Mouse (Mus musculus) cortical plate, adult 2 months (tissue): ENCODE results near the gene Ky. TPM values are rescaled to one million over a fixed set of nuclear protein-coding genes. Genes with fewer than 3 reads are reported as not detected.

Experiments
- H3K27ac ChIP-seq: fragments of 200-500 bp; 2 replicates; pipeline ENCODE4 v1.5.1; 2012; ENCODE audit warnings: low read length, control low read depth, inconsistent platforms; ENCODE audit not compliant: insufficient read depth
- H3K4me1 ChIP-seq: fragments of 200-500 bp; 2 replicates; pipeline ENCODE4 v1.6.1; 2011; ENCODE audit warnings: low read length; ENCODE audit not compliant: control insufficient read depth, insufficient read depth
- H3K4me3 ChIP-seq: fragments of 200-500 bp; 2 replicates; pipeline ENCODE4 v1.5.1; 2011; ENCODE audit warnings: mild to moderate bottlenecking, low read length, control low read depth; ENCODE audit not compliant: insufficient read depth
- CTCF ChIP-seq: fragments of 200-500 bp; IDR thresholded peaks from 2 replicates; pipeline ENCODE4 v1.5.1; 2011; ENCODE audit warnings: mild to moderate bottlenecking, control low read depth, low read length; ENCODE audit not compliant: insufficient read depth; ENCODE audit errors: extremely low read depth
- POLR2A ChIP-seq: fragments of 200-500 bp; IDR thresholded peaks from 2 replicates; pipeline ENCODE4 v1.6.1; 2011; ENCODE audit warnings: mild to moderate bottlenecking, low read length, control low read depth; ENCODE audit not compliant: insufficient read depth; ENCODE audit errors: extremely low read depth
- polyA plus RNA-seq: library from polyadenylated mRNA; depleted of rRNA; stranded (reverse); fragments of >200 nt; gene quantifications from 2 replicates; pipeline ENCODE4 v1.2.3, GENCODE M21; 2012

Gene Ky
- polyA plus RNA-seq, 1 experiment, result 2.0 TPM

- no peak for TF ChIP-seq POLR2A
- TF ChIP-seq CTCF, result peak; percentile 14; the same call in 1 of the 2 replicates
- no peak overlapping the region for H3K4me3 ChIP-seq
- H3K4me1 ChIP-seq, result peaks cover 7% of the 10 kb centered on the region
Measured at GRCm38 (mm10) chr9:102492031-102492795, 13.3 kb upstream of the Ky start.

DNA sequence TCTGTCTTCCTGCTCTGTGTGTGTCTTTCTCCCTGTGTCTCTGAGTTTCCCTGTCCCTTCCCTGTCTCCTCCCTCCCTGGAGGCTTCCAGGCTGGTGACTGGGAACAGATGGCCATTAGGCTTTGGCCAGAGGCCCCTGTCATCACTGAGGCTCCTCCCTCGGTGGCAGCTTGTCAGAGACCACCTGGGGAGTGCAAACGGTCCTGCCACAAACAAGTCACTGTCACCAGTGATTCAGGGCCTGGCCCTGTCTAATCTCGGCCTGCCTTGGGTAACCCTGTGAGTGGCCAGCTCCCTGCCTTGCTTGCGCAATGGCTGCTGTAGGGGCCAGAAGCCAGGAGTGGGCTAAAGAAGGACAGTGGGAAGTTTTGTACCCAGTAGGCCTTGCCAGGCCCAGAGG lies 12.5 kb upstream of the Ky start:
- TF ChIP-seq CTCF, result no peak
- TF ChIP-seq POLR2A, result no peak
- Histone ChIP-seq H3K4me1 (peaks cover 9% of the 10 kb centered on the region), H3K27ac (no peak overlapping the region), H3K4me3 (no peak overlapping the region)

More at GRCm38 (mm10) chr9:102492031-102492795, 13.3 kb upstream of the Ky start:
- no peak overlapping the region for H3K27ac ChIP-seq

- TF ChIP-seq CTCF (no peak), POLR2A (no peak)
- peaks cover 11% of the 10 kb centered on the region for H3K4me1 ChIP-seq
Measured at GRCm38 (mm10) chr9:102493916-102494315, 11.6 kb upstream of the Ky start.

DNA sequence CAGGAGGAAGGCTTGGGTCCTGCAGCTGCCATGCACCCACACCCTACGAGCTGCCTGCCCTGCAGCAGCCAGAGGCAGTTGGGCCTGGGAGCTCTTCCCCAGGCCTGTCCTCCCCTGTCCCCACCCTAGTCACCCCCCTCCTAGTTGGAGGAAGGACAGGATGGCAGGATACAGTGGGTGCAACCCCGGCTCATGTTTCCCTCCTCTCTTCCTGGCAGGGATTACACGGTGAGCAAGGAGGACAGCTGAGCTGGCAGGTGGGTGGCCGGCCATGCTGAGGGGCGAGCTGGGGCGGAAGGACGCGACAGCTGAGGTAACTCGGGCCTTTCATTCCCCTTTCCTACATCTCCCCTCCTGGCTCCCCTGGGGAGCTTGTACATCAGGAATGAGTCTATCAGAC lies 11.1 kb upstream of the Ky start:
- H3K4me1 ChIP-seq, result peaks cover 12% of the 10 kb centered on the region
- TF ChIP-seq CTCF (no peak), POLR2A (no peak)
- no peak overlapping the region for H3K4me3 ChIP-seq
- H3K27ac ChIP-seq, result no peak overlapping the region

More at GRCm38 (mm10) chr9:102493916-102494315, 11.6 kb upstream of the Ky start:
- Histone ChIP-seq H3K27ac (no peak overlapping the region), H3K4me3 (no peak overlapping the region)

DNA sequence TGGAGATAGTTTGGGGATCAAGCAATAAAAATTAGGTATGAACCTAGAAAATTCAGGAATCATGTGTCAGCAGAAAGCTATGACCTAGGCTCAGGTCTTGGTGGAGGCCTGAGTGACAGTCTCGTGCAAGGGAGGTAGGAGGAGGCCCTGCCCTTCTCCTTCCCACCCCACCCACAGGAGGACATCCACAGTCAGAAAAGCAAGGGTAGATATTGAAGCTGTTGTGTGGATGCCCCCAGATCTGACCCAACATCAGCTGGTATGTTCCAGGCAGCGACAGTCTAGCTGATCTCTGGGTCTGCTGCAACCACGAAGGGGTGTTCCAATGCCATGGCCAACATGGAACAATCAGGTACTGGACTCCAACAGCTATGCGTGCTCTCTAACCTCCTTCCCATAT lies 10.3 kb upstream of the Ky start:
- peaks cover 13% of the 10 kb centered on the region for H3K4me1 ChIP-seq
- no peak overlapping the region for H3K27ac ChIP-seq
- H3K4me3 ChIP-seq, result no peak overlapping the region
- no peak for TF ChIP-seq CTCF
- no peak for TF ChIP-seq POLR2A

- Histone ChIP-seq H3K27ac (peak overlapping the region; percentile 30; the same call in 1 of the 2 replicates), H3K4me1 (peaks cover 13% of the 10 kb centered on the region), H3K4me3 (no peak overlapping the region)
- no peak for TF ChIP-seq POLR2A
- no peak for TF ChIP-seq CTCF
Measured at GRCm38 (mm10) chr9:102496481-102497041, 9.0 kb upstream of the Ky start.

GRCm38 (mm10) chr9:102497089-102497690 lies 8.4 kb upstream of the Ky start:
- TF ChIP-seq CTCF (no peak), POLR2A (no peak)
- Histone ChIP-seq H3K4me3 (no peak overlapping the region), H3K4me1 (peaks cover 12% of the 10 kb centered on the region), H3K27ac (peak overlapping the region; percentile 24; the same call in 1 of the 2 replicates)

DNA sequence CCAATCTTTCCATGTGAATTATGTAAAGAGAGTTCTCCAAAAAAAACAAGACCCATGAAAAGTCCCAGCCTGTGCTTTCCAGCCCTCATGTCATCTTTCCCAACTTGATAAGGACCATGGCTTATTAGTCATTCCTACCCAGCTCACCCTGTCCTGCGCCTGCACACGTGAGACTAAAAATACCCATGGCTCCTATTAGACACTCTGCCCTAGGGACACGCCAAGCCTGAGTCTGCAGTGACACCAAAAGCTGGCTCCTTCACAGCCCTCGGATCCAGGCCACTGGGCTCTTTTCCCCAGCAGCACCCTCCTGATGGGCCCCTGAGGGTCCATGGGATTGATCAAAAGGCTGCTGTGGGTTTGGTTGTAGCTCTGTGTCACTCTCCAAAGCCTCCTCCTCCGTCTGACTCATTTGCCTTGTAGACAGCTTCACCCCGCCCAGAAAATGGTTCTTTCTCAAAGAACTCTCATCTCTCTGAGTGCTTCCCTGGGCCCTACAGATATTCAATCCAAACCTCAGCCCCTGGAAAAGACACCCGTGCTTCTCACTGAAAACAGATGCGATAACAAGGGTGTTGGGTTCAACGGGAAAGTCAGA lies 7.6 kb upstream of the Ky start:
- Histone ChIP-seq H3K4me1 (peaks cover 12% of the 10 kb centered on the region), H3K27ac (no peak overlapping the region), H3K4me3 (no peak overlapping the region)
- TF ChIP-seq CTCF (no peak), POLR2A (no peak)

GRCm38 (mm10) chr9:102498701-102499100 lies 6.8 kb upstream of the Ky start:
- no peak overlapping the region for H3K27ac ChIP-seq
- TF ChIP-seq CTCF, result no peak
- no peak for TF ChIP-seq POLR2A

DNA sequence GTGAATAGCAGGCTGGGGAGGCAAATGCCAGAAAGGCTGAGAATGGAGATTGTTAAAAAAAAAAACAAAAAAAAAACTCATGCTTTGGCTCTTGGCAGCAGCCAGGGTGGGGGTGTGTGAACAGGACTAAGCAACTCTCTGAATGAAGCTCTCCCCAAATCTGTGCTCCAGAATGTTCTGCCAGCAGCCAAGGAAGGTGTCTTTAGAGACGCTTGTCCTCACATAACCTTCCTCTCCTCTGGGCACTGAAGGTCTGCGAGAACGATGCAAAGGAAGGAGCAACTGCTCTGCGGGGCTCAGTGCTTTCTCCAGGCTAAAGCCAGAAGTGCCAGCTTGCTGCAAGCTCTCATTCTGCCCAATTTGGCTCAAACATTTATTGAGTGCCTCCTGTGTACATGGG lies 6.3 kb upstream of the Ky start:
- no peak for TF ChIP-seq POLR2A
- no peak overlapping the region for H3K27ac ChIP-seq
- H3K4me3 ChIP-seq, result no peak overlapping the region
- H3K4me1 ChIP-seq, result peaks cover 12% of the 10 kb centered on the region

More at GRCm38 (mm10) chr9:102498701-102499100, 6.8 kb upstream of the Ky start:
- no peak overlapping the region for H3K4me3 ChIP-seq
- H3K4me1 ChIP-seq, result peaks cover 12% of the 10 kb centered on the region
